Mouse (Mus musculus) gastrocnemius, postnatal 14 days (tissue): ENCODE data around the gene Tnip1. TPM values are rescaled to one million over a fixed set of nuclear protein-coding genes. Genes with fewer than 3 reads are reported as not detected.

Source experiments
- DNase-seq: peaks from one replicate; pipeline ENCODE4 v3.0.0; 2021; ENCODE audit warnings: mixed read lengths
- intact Hi-C: fragments of 180-260 bp; cut with DNase I; formaldehyde crosslinking; loops from one replicate; pipeline ENCODE4 v1.15.1; 2025; ENCODE audit warnings: low total_unique reads
- total RNA-seq, 2 experiments: library from RNA; stranded (reverse); gene quantifications; 2 replicates each; pipeline ENCODE4 v1.2.3; 2021

Tnip1 gene
- total RNA-seq, 2 experiments from 2014 or later = 28.8 to 31.1 TPM

GRCm38 (mm10) chr11:54866119-54867048 lies 96.3 kb downstream of the Tnip1 start, which contains the start of gene Hint1:
Hint1 (plus strand) TSS chr11:54866383.
- intact Hi-C loops = no loop called here
- DNase-seq = peak; percentile 91

DNA sequence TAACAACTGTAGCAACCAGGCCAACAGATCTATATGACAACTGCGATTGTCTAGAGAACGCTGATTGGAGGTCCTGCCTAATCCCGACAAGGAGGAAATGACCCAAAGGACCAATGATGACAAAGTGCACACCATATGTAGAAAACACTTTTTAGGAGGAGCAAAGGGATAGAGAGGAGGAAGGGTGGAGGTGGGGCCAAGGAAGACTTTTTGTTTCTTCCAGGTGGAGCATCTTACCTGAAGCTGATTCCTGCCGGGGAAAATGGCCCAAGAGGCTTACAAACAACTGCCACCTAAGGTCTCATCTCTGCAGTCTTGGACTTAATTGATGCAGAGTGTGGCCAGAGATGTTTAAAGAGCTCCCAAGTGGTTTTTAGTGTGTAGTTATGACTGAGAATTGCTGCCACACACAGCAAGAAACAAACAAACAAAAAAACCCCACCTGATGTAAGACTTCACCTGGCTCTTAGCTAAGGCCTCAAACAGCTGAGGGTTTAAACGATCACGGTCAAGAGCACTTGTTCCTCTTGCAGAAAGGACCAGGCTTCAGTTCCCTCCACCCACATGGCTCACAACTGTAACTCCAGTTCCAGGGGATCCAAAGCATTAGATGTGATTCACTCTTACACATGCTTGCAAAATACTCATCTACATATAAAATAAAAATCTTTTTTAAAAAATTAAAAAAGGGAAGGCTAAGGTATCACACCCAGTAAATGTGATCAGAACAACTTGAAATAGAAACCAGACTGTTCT lies 97.2 kb downstream of the Tnip1 start:
- DNase-seq = no peak
- intact Hi-C loops = no loop called here

DNA sequence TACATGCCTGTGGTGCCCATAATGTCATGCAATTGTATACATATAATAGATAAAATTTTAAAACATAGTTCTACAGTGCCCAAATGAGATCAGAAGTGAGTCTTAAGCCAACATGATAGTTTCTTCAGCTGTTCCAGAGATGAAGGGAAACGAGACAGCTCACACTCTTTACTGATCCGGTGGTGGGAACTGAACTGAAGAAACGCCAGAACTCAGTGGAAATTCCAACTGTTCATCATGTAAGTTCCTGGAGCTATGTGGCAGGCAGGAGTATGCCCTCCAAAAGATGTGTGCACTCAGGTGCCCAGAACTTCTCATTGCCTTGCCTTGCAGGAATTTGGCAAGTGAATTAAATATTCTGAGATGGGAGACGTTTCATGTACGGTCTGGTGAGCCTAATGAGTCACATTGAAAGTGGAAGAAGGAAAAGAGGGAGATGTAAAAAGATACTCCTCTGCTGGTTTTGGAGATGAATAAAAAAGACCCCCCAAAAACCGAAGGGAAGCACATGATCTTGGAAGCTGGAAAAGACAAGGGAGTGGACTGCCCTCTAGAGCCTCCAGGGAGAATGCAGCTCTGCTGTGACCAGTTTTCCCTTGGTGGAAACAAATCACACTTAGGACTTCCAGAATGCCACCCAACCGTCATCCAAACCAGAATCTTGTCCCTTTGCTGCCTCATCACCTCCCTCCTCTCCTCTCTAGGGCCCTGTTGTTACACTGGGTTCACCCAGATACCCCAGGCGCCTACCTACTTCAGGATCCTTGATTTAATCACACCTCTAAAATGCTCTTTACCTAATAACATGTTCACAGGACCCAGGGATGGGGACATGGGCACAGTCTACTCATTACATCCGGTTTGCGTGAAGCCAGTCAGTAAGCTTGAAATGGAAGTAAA lies 99.8 kb downstream of the Tnip1 start:
- DNase-seq = peak; percentile 35
- intact Hi-C loops = loop anchor here (5.0 kb wide), 1 partner anchor 161 kb away; no protein-coding TSS in a partner anchor

DNA sequence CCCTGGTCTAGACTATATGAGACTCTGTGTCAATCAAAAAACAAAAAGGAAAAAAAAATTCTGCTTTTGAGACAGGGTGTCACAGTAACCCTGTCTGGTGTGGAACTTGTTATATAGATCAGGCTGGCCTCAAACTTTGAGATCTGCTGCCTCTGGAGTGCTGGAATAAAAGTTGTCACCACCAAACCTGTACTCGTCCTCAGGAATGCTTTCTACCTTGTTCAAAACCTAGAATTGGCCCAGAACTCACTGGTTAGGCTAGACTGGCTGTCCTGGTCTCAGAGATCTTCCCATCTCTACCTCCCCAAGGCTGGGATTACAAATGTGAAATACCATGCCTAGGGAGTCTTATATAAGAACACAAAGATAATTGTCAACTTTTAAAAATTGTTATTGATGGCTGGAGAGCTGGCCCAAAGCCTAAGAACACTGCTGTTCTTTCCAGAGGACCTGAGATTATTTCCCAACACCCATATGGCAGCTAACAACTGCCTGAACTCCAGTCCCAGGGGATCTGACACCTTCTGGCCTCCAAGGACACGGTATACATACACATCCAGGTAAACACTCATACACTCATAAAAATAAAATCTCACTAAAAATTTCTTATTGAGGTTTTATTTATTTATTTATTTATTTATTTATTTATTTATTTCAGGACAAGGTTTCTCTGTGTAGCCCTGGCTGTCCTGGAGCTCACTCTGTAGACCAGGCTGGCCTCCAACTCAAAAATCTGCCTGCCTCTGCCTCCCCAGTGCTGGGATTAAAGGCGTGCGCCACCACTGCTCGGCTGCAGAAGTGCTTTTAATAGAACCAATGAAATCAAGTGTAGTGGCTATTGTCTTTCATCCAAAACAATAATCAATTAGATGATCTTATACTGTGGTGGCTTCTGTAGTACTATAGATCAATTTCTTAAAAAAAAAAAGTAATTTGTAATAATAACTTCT lies 101.0 kb downstream of the Tnip1 start:
- DNase-seq = no peak
- intact Hi-C loops = loop anchor here (5.0 kb wide), 1 partner anchor 159 kb away; no protein-coding TSS in a partner anchor

Other genes with a start within 250 kb of the Tnip1 start
- 10 to 100 TPM; 15.6 to 18.8 TPM for gene Cdc42se2, start 175.2 kb downstream of the Tnip1 start, total RNA-seq
- gene Lyrm7, start 102.0 kb downstream of the Tnip1 start, total RNA-seq = 10 to 100 TPM; 17.3 to 20.6 TPM
- 100 to 1,000 TPM; 192 to 195 TPM for gene Hint1, start 96.5 kb downstream of the Tnip1 start, total RNA-seq
- gene Gpx3, start 60.5 kb downstream of the Tnip1 start, total RNA-seq = 10 to 100 TPM; 19.0 to 22.6 TPM
- 100 to 1,000 TPM; 222 to 236 TPM for gene Anxa6, start 70.5 kb upstream of the Tnip1 start, total RNA-seq
- gene Ccdc69, start 115.2 kb upstream of the Tnip1 start, total RNA-seq = 10 to 100 TPM in 1 of 2 experiments, 1 to 10 TPM in 1; 7.8 to 14.0 TPM
- 1 to 10 TPM; 9.0 to 9.9 TPM for gene Gm2a, start 135.2 kb upstream of the Tnip1 start, total RNA-seq
- gene Slc36a3, start 188.8 kb upstream of the Tnip1 start, total RNA-seq = not detected
- gene Slc36a2, start 222.2 kb upstream of the Tnip1 start, total RNA-seq = 1 to 10 TPM in 1 of 2 experiments, under 1 TPM in 1; 0.66 to 2.4 TPM
- gene Slc36a1, start 241.4 kb upstream of the Tnip1 start, total RNA-seq = 1 to 10 TPM; 4.7 to 5.7 TPM